Mouse (Mus musculus) hindbrain, embryonic 16.5 days (tissue): ENCODE results near the gene Usp45. TPM values are rescaled to one million over a fixed set of nuclear protein-coding genes. Genes with fewer than 3 reads are reported as not detected.
A peak's percentile ranks its signal among the peaks of the same experiment; 100 is the strongest.

Experiments used
- ATAC-seq: fragments of 200-750 bp; cut with Nextera tagmentation; 2 replicates; pipeline ENCODE4 v1.8.0; 2017; ENCODE audit warnings: moderate TSS enrichment, moderate library complexity
- H3K27ac ChIP-seq: fragments of 300-500 bp; sonication (generic); 2 replicates; pipeline ENCODE4 v1.5.1; 2014; ENCODE audit warnings: low read depth, mild to moderate bottlenecking, control low read depth, low read length, moderate library complexity
- H3K27me3 ChIP-seq: fragments of 300-500 bp; sonication (generic); replicated peaks from 2 replicates; pipeline ENCODE4 v1.6.1; 2014; ENCODE audit warnings: low read length; ENCODE audit not compliant: control insufficient read depth, insufficient read depth
- H3K36me3 ChIP-seq: fragments of 300-500 bp; sonication (generic); 2 replicates; pipeline ENCODE4 v1.6.1; 2014; ENCODE audit warnings: mild to moderate bottlenecking, low read length, moderate library complexity, mixed read lengths; ENCODE audit not compliant: control insufficient read depth, insufficient read depth
- H3K4me1 ChIP-seq: fragments of 300-500 bp; sonication (generic); 2 replicates; pipeline ENCODE4 v1.6.1; 2014; ENCODE audit warnings: low read depth, low read length; ENCODE audit not compliant: control insufficient read depth, insufficient read depth
- H3K4me2 ChIP-seq: fragments of 300-500 bp; sonication (generic); 2 replicates; pipeline ENCODE4 v1.6.1; 2014; ENCODE audit warnings: mild to moderate bottlenecking, low read length, control low read depth, moderate library complexity
- H3K4me3 ChIP-seq: fragments of 300-500 bp; sonication (generic); 2 replicates; pipeline ENCODE4 v1.5.1; 2014; ENCODE audit warnings: mild to moderate bottlenecking, low read length, control low read depth, moderate library complexity
- H3K9ac ChIP-seq: fragments of 300-500 bp; sonication (generic); 2 replicates; pipeline ENCODE4 v1.6.1; 2014; ENCODE audit warnings: low read depth, mild to moderate bottlenecking, control low read depth, low read length, moderate library complexity
- H3K9me3 ChIP-seq: fragments of 300-500 bp; sonication (generic); 2 replicates; pipeline ENCODE4 v1.6.1; 2014; ENCODE audit warnings: mild to moderate bottlenecking, low read length, moderate library complexity; ENCODE audit not compliant: control insufficient read depth
- WGBS: fragments of 180-500 bp; shearing (Covaris S2); extraction: QIAGEN DNeasy Blood & Tissue Kit; methylation state at CpG from one replicate; pipeline ENCODE4 v1.1.7; 2014; 5-methylcytosine and 5-hydroxymethylcytosine counted together
- polyA plus RNA-seq: library from polyadenylated mRNA; unstranded; fragments of >200 nt; fragmentation: Nextera tagmentation; extraction: Ambion mirVana; gene quantifications from 2 replicates; pipeline ENCODE4 v1.2.1, GENCODE M21; 2015

The Usp45 gene
- polyA plus RNA-seq, 1 experiment from 2014 or later, result 5.4 TPM

GRCm38 (mm10) chr4:21812635-21813034 is 45.7 kb downstream of the Usp45 start:
- H3K36me3 ChIP-seq, result peaks cover 11% of the 10 kb centered on the region
- no peak overlapping the region for H3K4me2 ChIP-seq
- H3K27me3 ChIP-seq, result no peaks in the 10 kb centered on the region
- no peak for ATAC-seq
- H3K4me1 ChIP-seq, result no peaks in the 10 kb centered on the region
- H3K4me3 ChIP-seq, result no peak overlapping the region
- no peak overlapping the region for H3K27ac ChIP-seq
- no peaks in the 10 kb centered on the region for H3K9me3 ChIP-seq
- H3K9ac ChIP-seq, result no peak overlapping the region
- 93% methylated on average over 6 of the region's 6 CpGs for WGBS

DNA sequence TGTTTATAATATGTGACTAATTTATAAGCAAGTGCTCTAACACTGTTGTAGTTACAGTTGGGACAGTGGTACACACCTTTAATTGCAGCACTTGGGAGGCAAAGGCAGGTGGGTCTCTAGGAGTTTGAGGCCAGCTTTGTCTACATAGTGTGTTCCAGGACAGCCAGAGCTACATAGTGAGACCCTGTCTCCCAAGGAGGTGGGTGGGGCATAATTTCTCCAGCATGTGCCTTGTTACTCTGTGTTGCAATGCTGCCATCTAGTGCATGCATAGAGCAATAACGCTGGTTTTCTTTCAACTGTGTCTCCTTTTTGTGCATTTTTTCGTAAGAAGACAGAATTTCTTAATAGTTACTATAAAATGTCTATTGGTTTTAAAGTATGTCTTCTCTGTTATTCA is 47.1 kb downstream of the Usp45 start:
- Histone ChIP-seq H3K4me2 (no peak overlapping the region), H3K36me3 (peaks cover 13% of the 10 kb centered on the region), H3K9me3 (no peaks in the 10 kb centered on the region), H3K27ac (no peak overlapping the region), H3K27me3 (no peaks in the 10 kb centered on the region), H3K9ac (no peak overlapping the region), H3K4me1 (no peaks in the 10 kb centered on the region), H3K4me3 (no peak overlapping the region)
- 40% methylated on average over 2 of the region's 2 CpGs for WGBS
- ATAC-seq, result peak; percentile 91

DNA sequence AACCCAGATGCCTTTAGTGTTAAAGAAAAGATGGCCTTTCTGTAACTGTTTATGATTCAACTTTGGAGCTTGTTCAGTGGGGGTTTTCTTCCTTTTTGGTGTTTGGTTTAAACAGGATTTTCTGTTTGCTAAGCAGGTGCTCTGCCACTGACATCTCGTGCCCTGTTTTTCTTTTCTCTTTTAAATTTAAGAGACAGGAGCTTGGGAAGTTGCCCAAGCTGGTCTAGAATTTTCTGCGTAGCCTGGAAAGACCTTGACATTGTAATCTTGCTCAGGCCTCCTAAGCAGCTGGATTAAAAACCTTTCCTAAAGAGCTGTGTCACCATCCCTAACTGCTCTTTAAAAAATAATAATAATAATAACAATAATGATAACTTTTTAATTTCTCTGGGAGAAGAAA is 59.7 kb downstream of the Usp45 start:
- WGBS, result 82% methylated on average over 2 of the region's 2 CpGs
- H3K9ac ChIP-seq, result no peak overlapping the region
- ATAC-seq, result no peak
- no peak overlapping the region for H3K27ac ChIP-seq
- H3K27me3 ChIP-seq, result no peaks in the 10 kb centered on the region
- H3K36me3 ChIP-seq, result peaks cover 7% of the 10 kb centered on the region
- H3K9me3 ChIP-seq, result no peaks in the 10 kb centered on the region
- no peaks in the 10 kb centered on the region for H3K4me1 ChIP-seq
- H3K4me3 ChIP-seq, result no peak overlapping the region
- no peak overlapping the region for H3K4me2 ChIP-seq

DNA sequence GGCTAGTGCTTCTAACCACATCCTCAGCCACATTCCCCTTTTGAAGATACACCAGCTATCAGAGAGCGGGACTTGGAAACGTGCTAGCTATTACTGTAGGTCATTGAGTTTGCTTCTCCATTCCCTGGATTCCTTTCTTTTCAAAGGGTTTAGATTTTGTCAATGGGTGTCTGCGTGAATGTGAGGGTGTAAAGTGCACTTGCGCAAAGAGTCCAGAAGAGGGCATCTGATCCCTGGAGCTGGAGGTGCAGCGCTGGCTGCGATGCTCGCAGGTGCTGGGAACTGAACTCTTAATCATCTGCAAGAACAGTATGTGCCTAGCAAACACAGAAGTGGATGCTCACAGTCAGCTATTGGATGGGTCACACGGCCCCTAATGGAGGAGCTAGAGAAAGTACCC is 65.9 kb downstream of the Usp45 start:
- no peak overlapping the region for H3K9ac ChIP-seq
- WGBS, result 95% methylated on average over 8 of the region's 8 CpGs

DNA sequence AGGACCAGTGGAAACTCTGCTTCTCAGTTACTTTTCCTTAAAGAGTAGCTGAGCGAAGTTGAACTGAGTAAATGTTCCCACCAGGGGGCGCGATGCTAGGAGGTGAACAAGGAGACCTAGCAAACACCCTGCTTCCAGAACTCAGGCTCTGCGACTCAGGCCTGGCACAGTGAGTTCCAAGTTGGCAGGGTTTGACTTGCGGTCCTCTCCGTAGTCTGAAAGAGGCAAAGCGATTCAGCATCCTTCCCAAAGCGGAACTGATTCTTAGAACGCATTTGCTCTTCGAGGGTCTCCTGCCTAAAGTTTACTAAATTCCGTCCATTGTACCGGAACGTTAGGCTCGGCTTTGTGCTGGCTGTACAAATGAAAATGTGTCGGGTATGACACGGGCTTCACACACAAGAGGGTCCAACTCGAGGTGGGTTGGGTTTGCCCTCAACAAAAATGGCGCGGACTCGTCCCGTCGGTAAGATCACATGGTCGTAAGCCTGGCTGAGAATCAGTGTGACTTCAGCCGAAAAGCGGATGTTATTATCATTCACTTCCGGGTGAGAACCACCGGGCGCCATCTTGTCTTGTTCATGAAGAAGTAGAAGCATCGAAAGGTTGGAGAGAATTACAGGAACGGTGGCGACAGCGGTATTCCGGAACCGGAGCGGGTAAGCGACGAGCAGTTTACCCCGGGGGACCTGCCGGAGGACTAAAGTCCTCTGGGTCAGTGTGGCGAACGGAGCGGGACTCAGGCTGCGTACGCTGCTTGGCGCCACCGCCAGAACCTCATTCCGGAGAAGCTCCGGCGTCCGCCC is 80.7 kb downstream of the Usp45 start, which contains the start of gene Pnisr:
Gene Pnisr, plus strand, starts transcription at position 103 of the 806 bp plus-strand sequence.
- WGBS, result under 1% methylated on average over 50 of the region's 50 CpGs
- H3K36me3 ChIP-seq, result no peaks in the 10 kb centered on the region
- H3K27ac ChIP-seq, result peak within 1 kb of the TSS; percentile 99

More for the DNA sequence above, 65.9 kb downstream of the Usp45 start:
- Histone ChIP-seq H3K9me3 (no peaks in the 10 kb centered on the region), H3K36me3 (peaks cover 5% of the 10 kb centered on the region), H3K27ac (no peak overlapping the region), H3K4me2 (no peak overlapping the region), H3K27me3 (no peaks in the 10 kb centered on the region), H3K4me1 (no peaks in the 10 kb centered on the region), H3K4me3 (no peak overlapping the region)
- ATAC-seq, result no peak

GRCm38 (mm10) chr4:21848287-21848630 is 81.3 kb downstream of the Usp45 start:
- peak overlapping the region; percentile 62 for H3K4me2 ChIP-seq
- no peaks in the 10 kb centered on the region for H3K9me3 ChIP-seq
- WGBS, result under 1% methylated on average over 24 of the region's 24 CpGs

More for the DNA sequence above, 80.7 kb downstream of the Usp45 start, which contains the start of gene Pnisr:
- Histone ChIP-seq H3K9ac (peak within 1 kb of the TSS; percentile 86), H3K4me1 (peaks cover 18% of the 10 kb centered on the region), H3K4me2 (peak within 1 kb of the TSS; percentile 62), H3K27me3 (no peaks in the 10 kb centered on the region), H3K9me3 (no peaks in the 10 kb centered on the region), H3K4me3 (peak within 1 kb of the TSS; percentile 82)
- ATAC-seq, result peak; percentile 98

GRCm38 (mm10) chr4:21857481-21857880 is 90.5 kb downstream of the Usp45 start:
- Histone ChIP-seq H3K4me2 (no peak overlapping the region), H3K4me1 (no peaks in the 10 kb centered on the region), H3K27ac (no peak overlapping the region), H3K27me3 (no peaks in the 10 kb centered on the region), H3K9me3 (no peaks in the 10 kb centered on the region), H3K9ac (no peak overlapping the region), H3K4me3 (no peak overlapping the region), H3K36me3 (peaks cover 26% of the 10 kb centered on the region)
- WGBS, result 36% methylated on average over 1 of the region's 1 CpGs
- no peak for ATAC-seq

More at GRCm38 (mm10) chr4:21848287-21848630, 81.3 kb downstream of the Usp45 start:
- Histone ChIP-seq H3K27me3 (no peaks in the 10 kb centered on the region), H3K36me3 (no peaks in the 10 kb centered on the region), H3K4me3 (peak overlapping the region; percentile 82), H3K4me1 (peaks cover 18% of the 10 kb centered on the region), H3K9ac (peak overlapping the region; percentile 86), H3K27ac (peak overlapping the region; percentile 99)
- peak; percentile 75 for ATAC-seq

DNA sequence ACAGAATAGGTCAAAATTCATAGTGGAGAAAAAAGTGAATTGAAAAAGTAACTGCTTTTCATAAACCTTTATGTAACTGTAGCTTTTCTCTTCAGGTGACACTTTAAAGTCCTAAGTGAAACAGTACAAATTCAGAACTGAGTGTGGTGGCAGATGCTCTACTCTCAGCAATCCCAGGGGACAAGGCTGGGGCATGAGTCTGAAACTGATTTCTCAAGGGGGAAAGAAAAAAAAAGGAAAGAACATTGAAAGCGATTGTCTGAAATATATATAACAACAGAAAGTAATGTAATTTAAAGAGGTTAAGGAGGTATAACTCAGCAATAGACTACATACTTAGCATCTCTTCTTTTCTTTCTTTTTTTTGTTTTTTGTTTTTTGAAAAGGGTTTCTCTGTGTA is 98.3 kb downstream of the Usp45 start:
- Histone ChIP-seq H3K4me2 (no peak overlapping the region), H3K27me3 (no peaks in the 10 kb centered on the region), H3K4me1 (no peaks in the 10 kb centered on the region), H3K9me3 (no peaks in the 10 kb centered on the region), H3K36me3 (peaks cover 40% of the 10 kb centered on the region), H3K27ac (no peak overlapping the region), H3K4me3 (no peak overlapping the region), H3K9ac (no peak overlapping the region)
- no peak for ATAC-seq
- 94% methylated on average over 1 of the region's 1 CpGs for WGBS

GRCm38 (mm10) chr4:21878776-21879175 is 111.8 kb downstream of the Usp45 start:
- no peak overlapping the region for H3K9ac ChIP-seq
- H3K27me3 ChIP-seq, result no peaks in the 10 kb centered on the region
- peak overlapping the region; percentile 74 for H3K4me2 ChIP-seq
- WGBS, result 18% methylated on average over 6 of the region's 6 CpGs
- H3K4me3 ChIP-seq, result peak overlapping the region; percentile 46
- peaks cover 4% of the 10 kb centered on the region; the same call in 1 of the 2 replicates for H3K4me1 ChIP-seq
- peaks cover 4% of the 10 kb centered on the region for H3K36me3 ChIP-seq
- H3K27ac ChIP-seq, result no peak overlapping the region
- no peak for ATAC-seq
- H3K9me3 ChIP-seq, result no peaks in the 10 kb centered on the region
